Mouse (Mus musculus): ENCODE data around the gene Bpifc.

DNA sequence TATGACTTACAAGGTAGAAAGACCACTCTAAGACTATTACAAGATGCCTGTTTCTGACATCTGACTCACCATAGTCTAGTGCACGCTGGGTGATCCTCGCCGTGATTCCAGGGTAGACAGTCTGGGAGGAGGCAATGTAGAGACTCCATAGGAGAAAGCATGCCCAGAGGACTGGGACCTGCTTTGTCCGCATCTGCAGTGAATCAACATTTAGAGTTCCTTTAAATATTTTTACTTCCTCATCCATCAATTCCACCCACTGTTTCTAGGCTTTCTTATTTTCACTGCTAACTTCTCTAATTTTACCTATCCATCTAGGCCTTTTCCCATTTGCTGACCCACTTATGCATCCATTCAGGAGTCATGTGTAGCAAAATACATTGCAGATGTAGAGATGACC lies 11.2 kb downstream of the Bpifc start:
- TF ChIP-seq CTCF (IDR thresholded peaks at IDR 0.05; ENCODE audit: control insufficient read depth, insufficient read depth, insufficient replicate concordance, low read depth, low read length), result no peak
- TF ChIP-seq POLR2A (IDR thresholded peaks at IDR 0.05; ENCODE audit: control insufficient read depth, low read depth, low read length), result no peak
